Mouse (Mus musculus) ES-Bruce4 (cell line): ENCODE data around the gene Gm5089. TPM values are rescaled to one million over a fixed set of nuclear protein-coding genes. Genes with fewer than 3 reads are reported as not detected.

Experiments
- H3K27ac ChIP-seq: 2 replicates; pipeline ENCODE4 v1.5.1; 2012; ENCODE audit warnings: low read length, inconsistent platforms; ENCODE audit not compliant: insufficient read depth
- H3K27me3 ChIP-seq: 2 replicates; pipeline ENCODE4 v1.6.1; 2012; ENCODE audit warnings: mild to moderate bottlenecking, low read length, inconsistent platforms; ENCODE audit not compliant: control insufficient read depth, poor library complexity, insufficient read depth, severe bottlenecking
- H3K36me3 ChIP-seq: 2 replicates; pipeline ENCODE4 v1.6.1; 2012; ENCODE audit warnings: inconsistent platforms, mild to moderate bottlenecking, low read length, moderate library complexity; ENCODE audit not compliant: control insufficient read depth, poor library complexity, insufficient read depth, severe bottlenecking
- H3K4me1 ChIP-seq: one replicate; pipeline ENCODE4 v1.8.1; 2011; ENCODE audit warnings: low read length; ENCODE audit not compliant: control insufficient read depth, insufficient read depth
- H3K4me3 ChIP-seq: 2 replicates; pipeline ENCODE4 v1.5.1; 2011; ENCODE audit warnings: low read depth, mild to moderate bottlenecking, low read length
- H3K9ac ChIP-seq: 2 replicates; pipeline ENCODE4 v1.6.1; 2012; ENCODE audit warnings: low read depth, mild to moderate bottlenecking, inconsistent platforms; ENCODE audit not compliant: poor library complexity, severe bottlenecking
- H3K9me3 ChIP-seq: replicated peaks from 2 replicates; pipeline ENCODE4 v1.6.1; 2012; ENCODE audit warnings: mild to moderate bottlenecking, low read length, inconsistent platforms; ENCODE audit not compliant: control insufficient read depth, poor library complexity, insufficient read depth, severe bottlenecking
- CTCF ChIP-seq: IDR thresholded peaks from one replicate; pipeline ENCODE4 v1.8.1; 2011; ENCODE audit warnings: low read depth, low read length
- EP300 ChIP-seq: IDR thresholded peaks from 2 replicates; pipeline ENCODE4 v1.6.1; 2011; ENCODE audit warnings: low read depth, low read length; ENCODE audit not compliant: insufficient read depth
- POLR2A ChIP-seq: IDR thresholded peaks from one replicate; pipeline ENCODE4 v1.8.1; 2011; ENCODE audit warnings: low read length; ENCODE audit not compliant: insufficient read depth
- polyA plus RNA-seq: library from polyadenylated mRNA; stranded (reverse); fragments of >200 nt; gene quantifications from 2 replicates; pipeline ENCODE4 v1.2.4, GENCODE M21; 2011; ENCODE audit warnings: low read depth; ENCODE audit not compliant: missing spikeins, insufficient read depth, insufficient read length

Gm5089 gene
- polyA plus RNA-seq, 1 experiment = 0.40 TPM

DNA sequence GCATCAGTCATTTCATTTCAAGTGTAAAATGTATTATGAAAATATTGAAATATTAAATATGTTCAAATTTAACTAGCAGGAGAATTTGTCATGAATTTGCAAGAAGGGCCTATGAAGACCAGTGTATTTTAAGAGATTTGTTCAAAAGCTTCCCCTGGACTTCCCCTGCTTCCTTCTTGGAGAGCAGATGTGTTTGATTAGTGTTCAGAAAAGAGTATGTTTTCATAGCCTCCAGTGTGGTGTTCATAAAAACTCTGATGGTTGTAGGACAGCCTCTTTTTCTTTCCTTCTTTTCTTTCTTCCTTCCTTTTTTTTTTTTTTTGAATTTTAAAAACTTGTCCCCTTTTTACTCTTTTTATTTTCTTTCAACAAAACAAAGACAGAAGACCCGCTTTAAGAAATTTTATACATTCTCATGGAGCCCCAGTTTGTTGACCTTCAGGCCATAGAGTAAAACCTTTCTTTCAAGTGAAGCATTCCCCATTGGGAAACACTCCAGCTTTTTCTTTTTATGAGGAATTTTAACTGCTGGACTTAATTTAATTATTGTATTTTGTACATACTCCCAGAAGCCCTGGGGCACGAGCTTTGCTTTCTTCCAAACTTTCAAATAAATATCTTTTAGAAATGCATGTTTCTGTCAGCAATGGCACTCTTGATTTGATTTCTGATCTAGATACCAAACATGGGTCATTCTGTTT lies 37.9 kb downstream of the Gm5089 start:
- Histone ChIP-seq H3K9me3 (no peaks in the 10 kb centered on the region), H3K4me3 (no peak overlapping the region), H3K27ac (no peak overlapping the region), H3K9ac (no peak overlapping the region), H3K4me1 (peaks cover 4% of the 10 kb centered on the region), H3K27me3 (no peaks in the 10 kb centered on the region), H3K36me3 (no peaks in the 10 kb centered on the region)
- TF ChIP-seq CTCF (no peak), EP300 (no peak), POLR2A (no peak)

DNA sequence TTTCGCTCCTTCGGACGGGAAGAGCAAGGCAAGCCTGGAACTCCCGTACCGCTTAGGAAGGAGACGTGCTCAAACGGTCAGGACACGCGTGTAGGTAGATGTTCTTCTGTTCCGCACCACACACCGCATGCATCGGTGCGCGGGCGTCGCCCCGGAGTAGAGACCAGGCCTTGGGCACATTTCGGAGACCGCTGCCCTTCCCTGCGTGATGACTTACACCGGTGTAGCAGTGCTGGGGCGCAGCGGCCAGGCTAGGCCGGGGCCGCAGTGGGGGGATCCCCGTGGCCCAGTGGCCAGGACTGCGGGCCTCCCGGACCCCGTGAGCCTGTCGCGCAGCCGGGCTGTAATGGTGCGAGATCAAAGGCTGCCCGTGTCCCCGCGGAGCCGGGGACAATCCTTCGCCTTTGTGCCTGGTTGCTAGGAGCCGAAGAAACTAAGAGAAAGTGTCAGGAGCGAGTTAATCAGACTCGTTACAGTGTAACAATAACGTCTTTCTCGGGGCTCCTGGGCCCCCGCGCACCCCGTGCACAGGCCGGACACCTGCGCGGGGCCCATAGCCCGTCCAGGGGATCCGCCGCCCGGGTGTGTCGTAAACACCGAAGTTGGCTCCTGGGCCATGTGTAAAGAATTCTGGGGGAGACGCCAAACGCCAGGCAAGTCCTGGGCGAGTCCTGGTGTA lies 44.2 kb downstream of the Gm5089 start:
- Histone ChIP-seq H3K4me3 (peak overlapping the region; percentile 57), H3K36me3 (no peaks in the 10 kb centered on the region), H3K27me3 (no peaks in the 10 kb centered on the region), H3K27ac (no peak overlapping the region), H3K9me3 (no peaks in the 10 kb centered on the region), H3K9ac (peak overlapping the region; percentile 60), H3K4me1 (peaks cover 2% of the 10 kb centered on the region)
- no peak for TF ChIP-seq POLR2A
- 0 out of 2 replicates have a peak, but pooled peaks have one; percentile 3 for TF ChIP-seq EP300

DNA sequence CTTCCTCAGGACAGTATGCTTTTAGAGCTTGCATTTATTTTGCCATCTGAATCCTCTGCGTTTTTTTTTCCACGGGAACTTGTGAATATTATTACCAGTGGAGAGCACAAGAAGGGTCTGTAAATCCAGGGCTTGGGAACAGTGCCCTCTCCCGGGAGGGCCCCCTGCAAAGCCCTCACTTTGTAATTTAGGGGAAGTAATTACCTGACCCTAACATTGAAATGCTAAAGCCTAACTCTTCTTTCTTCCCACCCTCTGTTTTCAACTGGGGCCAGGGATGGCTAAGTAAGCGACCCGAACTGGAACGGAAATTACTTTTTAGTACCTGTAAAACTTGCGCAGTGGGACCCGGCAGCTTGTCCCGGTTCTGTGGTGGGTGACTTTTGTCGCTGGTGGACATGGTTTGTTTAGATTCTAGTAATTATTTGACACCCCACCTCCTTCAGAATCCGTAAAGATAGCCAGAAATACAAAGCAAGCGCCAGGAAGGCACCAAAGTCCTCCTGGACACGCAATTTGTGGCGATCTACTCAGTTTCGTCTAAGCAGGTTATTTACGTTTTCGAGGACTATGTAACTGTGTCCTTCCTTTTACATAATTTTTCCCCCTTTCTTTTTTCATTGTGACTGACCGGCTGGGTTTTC lies 44.9 kb downstream of the Gm5089 start:
- Histone ChIP-seq H3K27me3 (no peaks in the 10 kb centered on the region), H3K36me3 (no peaks in the 10 kb centered on the region), H3K9me3 (no peaks in the 10 kb centered on the region), H3K27ac (no peak overlapping the region), H3K9ac (peak overlapping the region; percentile 60), H3K4me3 (peak overlapping the region; percentile 57), H3K4me1 (peaks cover 6% of the 10 kb centered on the region)
- peak; percentile 10 for TF ChIP-seq CTCF
- TF ChIP-seq POLR2A = no peak

GRCm38 (mm10) chr14:122405236-122405635 lies 45.7 kb downstream of the Gm5089 start:
- H3K27ac ChIP-seq = no peak overlapping the region
- H3K9me3 ChIP-seq = no peaks in the 10 kb centered on the region
- no peaks in the 10 kb centered on the region for H3K36me3 ChIP-seq
- H3K4me3 ChIP-seq = no peak overlapping the region
- H3K27me3 ChIP-seq = no peaks in the 10 kb centered on the region
- TF ChIP-seq POLR2A = no peak
- TF ChIP-seq CTCF = no peak
- no peak for TF ChIP-seq EP300
- H3K4me1 ChIP-seq = peaks cover 9% of the 10 kb centered on the region
- H3K9ac ChIP-seq = no peak overlapping the region

DNA sequence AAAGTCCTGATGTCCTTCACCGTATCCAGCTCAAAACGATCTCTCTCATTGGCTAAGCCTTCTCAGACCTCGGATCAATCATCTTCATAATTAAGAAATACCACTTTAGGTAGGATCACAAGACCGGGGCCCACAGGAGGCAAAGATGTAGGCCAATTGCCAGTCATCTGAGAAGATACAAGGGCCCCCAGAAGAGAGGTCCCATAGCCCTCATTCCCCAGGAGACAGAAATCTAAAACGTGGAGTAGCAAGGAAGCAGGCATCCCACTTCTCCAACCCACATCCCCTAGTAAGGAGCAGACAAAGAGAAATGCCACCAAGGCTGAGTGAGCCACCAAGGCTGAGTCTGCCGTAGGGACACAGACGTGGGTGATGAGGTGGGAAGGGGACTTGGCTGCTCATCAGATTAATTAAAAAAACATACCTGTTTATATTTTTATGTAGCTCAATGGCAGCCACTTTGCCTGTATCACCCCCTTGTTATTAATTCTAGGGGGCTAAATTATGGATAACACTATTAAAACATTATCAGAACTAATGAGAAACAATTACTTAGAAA lies 46.2 kb downstream of the Gm5089 start:
- TF ChIP-seq EP300 = no peak
- no peak for TF ChIP-seq POLR2A
- TF ChIP-seq CTCF = no peak
- H3K27me3 ChIP-seq = no peaks in the 10 kb centered on the region
- H3K9me3 ChIP-seq = no peaks in the 10 kb centered on the region
- H3K4me3 ChIP-seq = no peak overlapping the region
- H3K36me3 ChIP-seq = no peaks in the 10 kb centered on the region
- H3K4me1 ChIP-seq = peaks cover 9% of the 10 kb centered on the region
- no peak overlapping the region for H3K9ac ChIP-seq
- no peak overlapping the region for H3K27ac ChIP-seq
